Mouse (Mus musculus): ENCODE results near the gene Ift88. TPM values are rescaled to one million over a fixed set of nuclear protein-coding genes. Genes with fewer than 3 reads are reported as not detected.

Ift88 gene
- polyA plus RNA-seq, 1 experiment from 2014 or later = 11.0 TPM

DNA sequence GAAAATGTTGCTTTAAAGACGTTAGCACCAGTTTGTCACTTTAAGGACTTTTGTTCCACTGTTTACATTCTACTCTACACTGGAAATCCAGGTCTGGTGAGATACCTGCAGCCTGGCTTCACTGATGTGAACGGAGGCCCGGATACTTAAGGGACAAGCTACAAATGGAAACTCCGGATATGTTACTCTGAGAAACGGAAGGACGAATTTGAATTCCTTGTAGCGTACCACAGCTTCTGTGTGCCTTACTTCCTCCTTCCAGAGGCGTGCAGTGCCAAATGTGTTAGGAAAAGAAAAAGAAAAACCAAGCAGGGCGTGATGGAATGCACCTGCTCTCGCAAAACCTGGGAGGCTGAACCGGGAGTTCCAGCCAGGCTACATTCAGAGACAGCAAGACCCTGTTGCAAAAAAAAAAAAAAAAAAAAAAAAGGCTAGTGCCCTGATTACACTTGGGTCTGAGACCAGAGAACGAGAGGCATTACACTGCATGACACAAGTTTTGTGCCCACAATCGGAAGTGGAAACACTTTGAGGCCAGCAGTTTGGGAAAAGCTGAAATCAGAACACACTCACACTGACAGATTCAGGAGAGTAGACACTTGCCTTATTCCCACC is 24.9 kb upstream of the Ift88 start:
- Histone ChIP-seq H3K27ac (ENCODE audit: low read length) (peak overlapping the region; percentile 2), H3K4me2 (replicated peaks; ENCODE audit: low read depth, low read length) (peak overlapping the region; percentile 83), H3K9me3 (ENCODE audit: low read length) (no peaks in the 10 kb centered on the region), H3K9ac (replicated peaks; ENCODE audit: low read depth) (0 out of 2 replicates have a peak overlapping the region, but pooled peaks have one; percentile 20), H3K27me3 (replicated peaks; ENCODE audit: insufficient read depth, low read length) (no peaks in the 10 kb centered on the region), H3K36me3 (ENCODE audit: insufficient read depth, low read length) (no peaks in the 10 kb centered on the region), H3K4me3 (ENCODE audit: low read depth, low read length) (peak overlapping the region; percentile 63), H3K4me1 (ENCODE audit: insufficient read depth, low read depth, low read length) (no peaks in the 10 kb centered on the region; the same call in 1 of the 2 replicates)
- TF ChIP-seq EP300 (IDR thresholded peaks at IDR 0.05) (peak; percentile 45; the same call in 1 of the 2 replicates), CTCF (IDR thresholded peaks at IDR 0.05) (no peak)
- DNase-seq (ENCODE audit: low spot score) (peak; percentile 82), ATAC-seq (peak; percentile 65)
- WGBS = 5% methylated on average over 13 of the region's 13 CpGs

DNA sequence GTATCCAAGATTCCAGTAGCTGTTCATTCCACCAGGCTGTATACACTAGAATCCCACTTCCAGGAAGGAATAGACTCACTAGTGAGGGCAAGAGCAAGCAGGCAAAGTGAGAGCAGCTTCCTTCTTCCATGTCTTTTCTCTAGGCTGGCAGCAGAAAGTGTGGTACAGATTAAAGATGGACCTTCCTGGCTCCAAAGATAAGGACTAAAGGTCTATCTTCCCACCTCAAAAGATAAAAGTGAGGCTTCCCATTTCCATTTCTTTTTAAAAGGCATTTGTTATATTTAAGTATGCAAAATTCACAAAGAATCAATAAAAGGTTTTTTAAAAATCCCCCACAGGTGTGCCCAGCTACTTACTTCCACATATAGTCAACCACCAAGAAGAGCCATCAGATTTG is 21.0 kb upstream of the Ift88 start:
- DNase-seq (ENCODE audit: low spot score) (no peak), ATAC-seq (no peak)
- Histone ChIP-seq H3K9ac (replicated peaks; ENCODE audit: low read depth) (no peak overlapping the region), H3K4me3 (ENCODE audit: low read depth, low read length) (no peak overlapping the region), H3K9me3 (ENCODE audit: low read length) (no peaks in the 10 kb centered on the region), H3K27ac (ENCODE audit: low read length) (no peak overlapping the region), H3K4me1 (ENCODE audit: insufficient read depth, low read depth, low read length) (no peaks in the 10 kb centered on the region; the same call in 1 of the 2 replicates), H3K27me3 (replicated peaks; ENCODE audit: insufficient read depth, low read length) (no peaks in the 10 kb centered on the region), H3K36me3 (ENCODE audit: insufficient read depth, low read length) (no peaks in the 10 kb centered on the region), H3K4me2 (replicated peaks; ENCODE audit: low read depth, low read length) (no peak overlapping the region)
- TF ChIP-seq CTCF (IDR thresholded peaks at IDR 0.05) = no peak

DNA sequence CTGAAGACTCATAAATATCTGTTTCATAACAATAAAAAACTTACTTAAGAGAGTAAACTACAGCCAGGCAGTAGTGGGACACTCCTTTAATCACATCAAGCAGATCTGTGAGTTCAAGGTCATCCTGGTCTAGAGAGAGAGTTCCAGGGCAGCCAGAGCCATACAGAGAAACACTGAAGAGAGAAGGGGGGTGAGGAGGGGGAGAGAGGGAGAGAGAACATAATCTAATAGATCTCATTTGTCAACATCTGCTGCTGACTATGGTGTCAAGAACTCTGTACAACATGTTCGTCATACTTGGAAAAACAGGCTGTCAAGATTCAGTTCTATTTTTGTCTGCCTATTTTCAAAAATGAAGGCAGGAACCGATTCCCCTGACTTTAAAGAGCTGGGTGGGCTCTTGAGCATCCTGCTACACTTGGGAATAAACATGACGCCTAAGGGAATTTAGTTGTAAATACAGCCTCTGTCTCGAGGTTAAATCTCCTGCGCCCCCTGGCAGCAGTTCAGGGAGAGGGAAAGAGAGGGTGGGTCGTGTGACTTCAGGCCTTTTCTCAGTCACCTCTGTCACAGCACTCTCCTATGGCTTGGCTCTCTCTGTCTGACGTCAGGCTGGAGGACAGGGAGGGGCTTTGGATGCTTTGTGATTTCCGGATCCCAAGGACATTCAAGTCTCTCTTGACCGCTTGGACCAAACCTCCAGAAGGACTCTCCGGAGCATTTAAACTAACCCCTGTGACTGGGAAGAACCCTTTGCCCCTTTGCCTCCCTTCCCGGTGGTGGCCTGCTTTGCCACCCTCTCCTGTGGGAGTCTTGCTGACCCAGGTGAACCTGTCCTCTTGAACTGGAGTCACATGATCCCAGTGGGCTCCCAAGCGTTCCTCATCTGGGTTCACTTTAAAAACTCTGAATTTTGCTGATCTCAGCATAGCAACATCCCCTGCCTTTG is 16.5 kb upstream of the Ift88 start:
- peak; percentile 92 for DNase-seq (ENCODE audit: low spot score)
- Histone ChIP-seq H3K4me1 (ENCODE audit: insufficient read depth, low read depth, low read length) (no peaks in the 10 kb centered on the region; the same call in 1 of the 2 replicates), H3K27me3 (replicated peaks; ENCODE audit: insufficient read depth, low read length) (no peaks in the 10 kb centered on the region), H3K4me3 (ENCODE audit: low read depth, low read length) (no peak overlapping the region), H3K9ac (replicated peaks; ENCODE audit: low read depth) (no peak overlapping the region), H3K4me2 (replicated peaks; ENCODE audit: low read depth, low read length) (peak overlapping the region; percentile 42), H3K36me3 (ENCODE audit: insufficient read depth, low read length) (no peaks in the 10 kb centered on the region), H3K27ac (ENCODE audit: low read length) (peak overlapping the region; percentile 26; the same call in 1 of the 2 replicates), H3K9me3 (ENCODE audit: low read length) (no peaks in the 10 kb centered on the region)
- 5% methylated on average over 12 of the region's 12 CpGs for WGBS
- peak; percentile 72 for TF ChIP-seq EP300 (IDR thresholded peaks at IDR 0.05)
- peak; percentile 74 for TF ChIP-seq CTCF (IDR thresholded peaks at IDR 0.05)
- ATAC-seq = peak; percentile 96

DNA sequence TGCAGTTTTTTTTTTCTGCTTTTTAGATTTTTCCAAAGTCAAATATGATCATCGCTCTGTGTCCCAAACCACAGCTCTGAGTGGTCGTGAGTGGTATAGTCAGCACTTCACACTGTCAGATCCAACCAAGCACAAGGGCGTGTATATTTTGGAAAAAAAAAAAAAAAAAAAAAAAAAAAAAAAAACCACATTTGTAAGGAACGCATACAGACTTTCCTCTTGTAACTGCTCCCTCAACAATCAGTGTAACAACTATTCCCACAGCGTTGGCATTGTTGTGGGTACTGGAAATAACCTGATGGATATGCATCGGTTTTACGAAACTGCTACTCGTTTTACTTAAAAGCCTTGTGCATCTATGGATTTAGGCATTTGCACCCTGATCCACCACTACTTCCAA is 15.8 kb upstream of the Ift88 start:
- Histone ChIP-seq H3K9ac (replicated peaks; ENCODE audit: low read depth) (no peak overlapping the region), H3K9me3 (ENCODE audit: low read length) (no peaks in the 10 kb centered on the region), H3K27me3 (replicated peaks; ENCODE audit: insufficient read depth, low read length) (no peaks in the 10 kb centered on the region), H3K36me3 (ENCODE audit: insufficient read depth, low read length) (no peaks in the 10 kb centered on the region), H3K4me3 (ENCODE audit: low read depth, low read length) (no peak overlapping the region), H3K4me2 (replicated peaks; ENCODE audit: low read depth, low read length) (no peak overlapping the region), H3K4me1 (ENCODE audit: insufficient read depth, low read depth, low read length) (no peaks in the 10 kb centered on the region; the same call in 1 of the 2 replicates), H3K27ac (ENCODE audit: low read length) (no peak overlapping the region)
- no peak for ATAC-seq
- WGBS = 68% methylated on average over 8 of the region's 8 CpGs
- peak; percentile 6 for DNase-seq (ENCODE audit: low spot score)
- no peak for TF ChIP-seq EP300 (IDR thresholded peaks at IDR 0.05)
- TF ChIP-seq CTCF (IDR thresholded peaks at IDR 0.05) = no peak

GRCm38 (mm10) chr14:57409106-57409505 is 14.8 kb upstream of the Ift88 start:
- DNase-seq (ENCODE audit: low spot score) (peak; percentile 45), ATAC-seq (no peak)
- WGBS = 11% methylated on average over 6 of the region's 6 CpGs
- H3K36me3 ChIP-seq (ENCODE audit: insufficient read depth, low read length) = no peaks in the 10 kb centered on the region
- no peak overlapping the region for H3K27ac ChIP-seq (ENCODE audit: low read length)
- H3K27me3 ChIP-seq (replicated peaks; ENCODE audit: insufficient read depth, low read length) = no peaks in the 10 kb centered on the region
- TF ChIP-seq EP300 (IDR thresholded peaks at IDR 0.05) (no peak), CTCF (IDR thresholded peaks at IDR 0.05) (no peak)
- H3K9me3 ChIP-seq (ENCODE audit: low read length) = no peaks in the 10 kb centered on the region
- no peak overlapping the region for H3K4me2 ChIP-seq (replicated peaks; ENCODE audit: low read depth, low read length)
- no peak overlapping the region for H3K4me3 ChIP-seq (ENCODE audit: low read depth, low read length)
- H3K4me1 ChIP-seq (ENCODE audit: insufficient read depth, low read depth, low read length) = no peaks in the 10 kb centered on the region; the same call in 1 of the 2 replicates
- no peak overlapping the region for H3K9ac ChIP-seq (replicated peaks; ENCODE audit: low read depth)

DNA sequence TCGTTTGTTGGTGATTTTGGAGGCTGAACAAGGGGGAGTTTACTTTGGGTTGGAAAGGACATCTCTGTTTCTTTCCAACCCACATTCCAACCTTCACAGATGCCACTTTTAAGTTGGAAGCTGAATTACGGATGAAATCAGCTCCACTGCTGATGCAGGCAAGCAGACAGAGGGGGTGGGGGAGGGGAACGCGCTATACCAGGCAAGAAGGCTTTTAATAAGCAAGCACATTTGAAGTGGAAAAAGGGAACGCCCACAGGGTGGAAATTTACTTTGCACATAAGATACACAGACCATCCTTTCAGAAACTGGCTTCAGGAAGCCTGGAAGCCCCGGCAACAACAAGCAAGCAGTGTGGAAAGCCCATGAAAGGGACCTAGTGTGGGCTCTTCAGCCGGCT is 11.7 kb upstream of the Ift88 start:
- H3K4me3 ChIP-seq (ENCODE audit: low read depth, low read length) = no peak overlapping the region
- H3K4me1 ChIP-seq (ENCODE audit: insufficient read depth, low read depth, low read length) = no peaks in the 10 kb centered on the region; the same call in 1 of the 2 replicates
- H3K4me2 ChIP-seq (replicated peaks; ENCODE audit: low read depth, low read length) = no peak overlapping the region
- ATAC-seq (no peak), DNase-seq (ENCODE audit: low spot score) (no peak)
- no peaks in the 10 kb centered on the region for H3K36me3 ChIP-seq (ENCODE audit: insufficient read depth, low read length)
- WGBS = 35% methylated on average over 7 of the region's 7 CpGs
- no peak for TF ChIP-seq EP300 (IDR thresholded peaks at IDR 0.05)
- no peak for TF ChIP-seq CTCF (IDR thresholded peaks at IDR 0.05)
- H3K9me3 ChIP-seq (ENCODE audit: low read length) = no peaks in the 10 kb centered on the region
- no peaks in the 10 kb centered on the region for H3K27me3 ChIP-seq (replicated peaks; ENCODE audit: insufficient read depth, low read length)
- no peak overlapping the region for H3K27ac ChIP-seq (ENCODE audit: low read length)
- H3K9ac ChIP-seq (replicated peaks; ENCODE audit: low read depth) = no peak overlapping the region

Measured in lung, postnatal 0 days (tissue).